Mouse (Mus musculus): ENCODE data around the gene Krt24.

- no peak for TF ChIP-seq CTCF (IDR thresholded peaks at IDR 0.05; ENCODE audit: low read depth)
- TF ChIP-seq EP300 (IDR thresholded peaks at IDR 0.05; ENCODE audit: low read depth) = no peak
Observed at GRCm38 (mm10) chr11:99230261-99231048, 54.6 kb downstream of the Krt24 start, which contains the start of gene Smarce1.
